Mouse (Mus musculus): Measurements from ENCODE around the gene Kcp.

The Kcp gene

GRCm38 (mm10) chr6:29523301-29524033 is 15.7 kb upstream of the Kcp start:
- no peak for DNase-seq (ENCODE audit: low spot score)

- no peak for DNase-seq (ENCODE audit: low spot score)
Observed at GRCm38 (mm10) chr6:29522626-29523300, 15.0 kb upstream of the Kcp start.

GRCm38 (mm10) chr6:29517139-29517538 is 9.4 kb upstream of the Kcp start:
- DNase-seq (ENCODE audit: low spot score): peak; percentile 43

GRCm38 (mm10) chr6:29513284-29513683 is 5.5 kb upstream of the Kcp start:
- DNase-seq (ENCODE audit: low spot score): no peak

- no peak for DNase-seq (ENCODE audit: low spot score)
Observed at GRCm38 (mm10) chr6:29509086-29509485, 1.3 kb upstream of the Kcp start.

GRCm38 (mm10) chr6:29506834-29507233 is 918 bp downstream of the Kcp start:
- no peak for DNase-seq (ENCODE audit: low spot score)

GRCm38 (mm10) chr6:29505493-29505892 is 2.3 kb downstream of the Kcp start:
- no peak for DNase-seq (ENCODE audit: low spot score)

- no peak for DNase-seq (ENCODE audit: low spot score)
Observed at GRCm38 (mm10) chr6:29501599-29501998, 6.2 kb downstream of the Kcp start.

- no peak for DNase-seq (ENCODE audit: low spot score)
Observed at GRCm38 (mm10) chr6:29500810-29501209, 6.9 kb downstream of the Kcp start.

- DNase-seq (ENCODE audit: low spot score): no peak
Observed at GRCm38 (mm10) chr6:29500177-29500576, 7.6 kb downstream of the Kcp start.

GRCm38 (mm10) chr6:29497791-29498190 is 10.0 kb downstream of the Kcp start:
- no peak for DNase-seq (ENCODE audit: low spot score)

GRCm38 (mm10) chr6:29496270-29496669 is 11.5 kb downstream of the Kcp start:
- DNase-seq (ENCODE audit: low spot score): no peak

GRCm38 (mm10) chr6:29494101-29494500 is 13.7 kb downstream of the Kcp start:
- no peak for DNase-seq (ENCODE audit: low spot score)

GRCm38 (mm10) chr6:29485951-29486350 is 21.8 kb downstream of the Kcp start:
- no peak for DNase-seq (ENCODE audit: low spot score)

- DNase-seq (ENCODE audit: low spot score): no peak
Observed at GRCm38 (mm10) chr6:29484716-29485559, 22.8 kb downstream of the Kcp start.

- DNase-seq (ENCODE audit: low spot score): no peak
Observed at GRCm38 (mm10) chr6:29482691-29483090, 25.1 kb downstream of the Kcp start.

GRCm38 (mm10) chr6:29474736-29475135 is 33.0 kb downstream of the Kcp start:
- no peak for DNase-seq (ENCODE audit: low spot score)

GRCm38 (mm10) chr6:29473941-29474691 is 33.6 kb downstream of the Kcp start:
- DNase-seq (ENCODE audit: low spot score): peak; percentile 49

GRCm38 (mm10) chr6:29471137-29471536 is 36.6 kb downstream of the Kcp start, which contains the start of gene Atp6v1fnb:
TSS of gene Atp6v1fnb (plus strand) at chr6:29471437.
- no peak for DNase-seq (ENCODE audit: low spot score)

- DNase-seq (ENCODE audit: low spot score): no peak
Observed at GRCm38 (mm10) chr6:29468851-29469250, 38.9 kb downstream of the Kcp start.

- peak; percentile 88 for DNase-seq (ENCODE audit: low spot score)
Observed at GRCm38 (mm10) chr6:29467583-29468354, 40.0 kb downstream of the Kcp start, which contains the start of gene Atp6v1f. TSS of gene Atp6v1f (plus strand) at chr6:29467718.

Data from left cerebral cortex, adult 11 months (tissue).